Mouse (Mus musculus) MEL (cell line): ENCODE data around the gene Fgd2. TPM values are rescaled to one million over a fixed set of nuclear protein-coding genes. Genes with fewer than 3 reads are reported as not detected.

Experiments used
- DNase-seq: peaks from one replicate; pipeline ENCODE4 v3.0.0; 2011; ENCODE audit warnings: low read depth, low spot score
- H3K27ac ChIP-seq: 2 replicates; pipeline ENCODE4 v1.5.1; 2012; ENCODE audit warnings: low read depth, mild to moderate bottlenecking, control low read depth, low read length, moderate library complexity; ENCODE audit not compliant: control insufficient read depth
- H3K27me3 ChIP-seq, 2 experiments: fragments of 150-350 bp in 1 of 2; sonication (generic) in 1 of 2; 2 replicates each; pipeline ENCODE4 v1.6.1; 2012; ENCODE audit warnings: low read length in 2 of 2, mild to moderate bottlenecking in 2 of 2, improper control_type of control experiment in 1 of 2, moderate library complexity in 1 of 2; ENCODE audit not compliant: insufficient read depth in 2 of 2, control insufficient read depth in 1 of 2
- H3K36me3 ChIP-seq, 2 experiments: 2 replicates each; pipeline ENCODE4 v1.6.1; 2012 to 2014; ENCODE audit warnings: low read length in 2 of 2, improper control_type of control experiment in 1 of 2, inconsistent platforms in 1 of 2, mild to moderate bottlenecking in 1 of 2; ENCODE audit not compliant: insufficient read depth in 2 of 2, control insufficient read depth in 1 of 2
- H3K4me1 ChIP-seq, 2 experiments: fragments of 150-350 bp in 1 of 2; sonication (generic) in 1 of 2; 2 replicates each; pipeline ENCODE4 v1.6.1; 2012; ENCODE audit warnings: low read length in 2 of 2, improper control_type of control experiment in 1 of 2, mild to moderate bottlenecking in 1 of 2; ENCODE audit not compliant: insufficient read depth in 2 of 2, control insufficient read depth in 1 of 2
- H3K4me3 ChIP-seq, 2 experiments: fragments of 150-350 bp in 1 of 2; sonication (generic) in 1 of 2; 2 replicates each; pipeline ENCODE4 v1.5.1; 2012; ENCODE audit warnings: low read depth in 2 of 2, low read length in 2 of 2, mild to moderate bottlenecking in 2 of 2, moderate library complexity in 2 of 2, control low read depth in 1 of 2, improper control_type of control experiment in 1 of 2; ENCODE audit not compliant: control insufficient read depth in 1 of 2, insufficient read depth in 1 of 2
- H3K79me2 ChIP-seq: 2 replicates; pipeline ENCODE4 v1.6.1; 2012; ENCODE audit warnings: mild to moderate bottlenecking, low read length, moderate library complexity; ENCODE audit not compliant: control insufficient read depth, poor library complexity, insufficient read depth
- H3K9ac ChIP-seq: 2 replicates; pipeline ENCODE4 v1.6.1; 2012; ENCODE audit warnings: low read depth, mild to moderate bottlenecking, control low read depth, low read length, moderate library complexity; ENCODE audit not compliant: control insufficient read depth, poor library complexity, severe bottlenecking
- H3K9me3 ChIP-seq: fragments of 150-350 bp; sonication (generic); replicated peaks from 2 replicates; pipeline ENCODE4 v1.6.1; 2012; ENCODE audit warnings: mild to moderate bottlenecking, low read length, improper control_type of control experiment, moderate library complexity; ENCODE audit not compliant: insufficient read depth
- CHD2 ChIP-seq: IDR thresholded peaks from 2 replicates; pipeline ENCODE4 v1.6.1; 2011; ENCODE audit warnings: low read length, improper control_type of control experiment
- CTCF ChIP-seq, 3 experiments: IDR thresholded peaks in 2 of 3; conservative IDR thresholded peaks in 1 of 3; 2 replicates each; pipeline ENCODE4 v1.5.1; 2011 to 2012; ENCODE audit warnings: low read length in 3 of 3, low read depth in 2 of 3, mild to moderate bottlenecking in 2 of 3, improper control_type of control experiment in 1 of 3, inconsistent platforms in 1 of 3, mixed read lengths in 1 of 3, moderate library complexity in 1 of 3; ENCODE audit not compliant: control insufficient read depth in 1 of 3, insufficient read depth in 1 of 3, poor library complexity in 1 of 3, severe bottlenecking in 1 of 3
- E2F4 ChIP-seq: IDR thresholded peaks from 2 replicates; pipeline ENCODE4 v1.6.1; 2011; ENCODE audit warnings: low read depth, low read length, improper control_type of control experiment, borderline replicate concordance
- ELF1 ChIP-seq: IDR thresholded peaks from 2 replicates; pipeline ENCODE4 v1.6.1; 2014; ENCODE audit warnings: low read depth, mild to moderate bottlenecking, inconsistent platforms, low read length, improper control_type of control experiment, moderate library complexity
- EP300 ChIP-seq, 2 experiments: IDR thresholded peaks; 2 replicates each; pipeline ENCODE4 v1.6.1; 2011; ENCODE audit warnings: improper control_type of control experiment in 2 of 2, low read length in 2 of 2, low read depth in 1 of 2, mild to moderate bottlenecking in 1 of 2
- ETS1 ChIP-seq: IDR thresholded peaks from 2 replicates; pipeline ENCODE4 v1.6.1; 2012; ENCODE audit warnings: low read depth, mild to moderate bottlenecking, inconsistent platforms, low read length, improper control_type of control experiment, moderate library complexity
- GABPA ChIP-seq: IDR thresholded peaks from 2 replicates; pipeline ENCODE4 v1.6.1; 2012; ENCODE audit warnings: low read depth, mild to moderate bottlenecking, inconsistent platforms, low read length, improper control_type of control experiment, moderate library complexity
- JUND ChIP-seq: IDR thresholded peaks from 2 replicates; pipeline ENCODE4 v1.6.1; 2011; ENCODE audit warnings: low read depth, mild to moderate bottlenecking, improper control_type of control experiment, low read length
- MAZ ChIP-seq: IDR thresholded peaks from 2 replicates; pipeline ENCODE4 v1.6.1; 2012; ENCODE audit warnings: low read depth, mild to moderate bottlenecking, inconsistent platforms, low read length, improper control_type of control experiment
- MEF2A ChIP-seq: IDR thresholded peaks from 2 replicates; pipeline ENCODE4 v1.6.1; 2014; ENCODE audit warnings: low read depth, mild to moderate bottlenecking, inconsistent platforms, low read length, improper control_type of control experiment; ENCODE audit not compliant: poor library complexity, insufficient replicate concordance, severe bottlenecking; ENCODE audit errors: extremely low read depth
- MYC ChIP-seq: IDR thresholded peaks from 2 replicates; pipeline ENCODE4 v1.6.1; 2011; ENCODE audit warnings: low read depth, mild to moderate bottlenecking, low read length, improper control_type of control experiment, moderate library complexity
- POLR2AphosphoS5 ChIP-seq: IDR thresholded peaks from 2 replicates; pipeline ENCODE4 v1.6.1; 2012; ENCODE audit warnings: low read depth, borderline replicate concordance, mild to moderate bottlenecking, inconsistent platforms, low read length, moderate library complexity, mixed read lengths
- RAD21 ChIP-seq: IDR thresholded peaks from 2 replicates; pipeline ENCODE4 v1.6.1; 2011; ENCODE audit warnings: mild to moderate bottlenecking, low read depth, low read length, improper control_type of control experiment
- RCOR1 ChIP-seq: IDR thresholded peaks from 2 replicates; pipeline ENCODE4 v1.6.1; 2012; ENCODE audit warnings: low read depth, mild to moderate bottlenecking, inconsistent platforms, low read length, improper control_type of control experiment
- SIN3A ChIP-seq: IDR thresholded peaks from 2 replicates; pipeline ENCODE4 v1.6.1; 2012; ENCODE audit warnings: low read length, improper control_type of control experiment, inconsistent platforms
- SMC3 ChIP-seq: IDR thresholded peaks from 2 replicates; pipeline ENCODE4 v1.6.1; 2011; ENCODE audit warnings: low read depth, low read length, improper control_type of control experiment
- TBP ChIP-seq: IDR thresholded peaks from 2 replicates; pipeline ENCODE4 v1.8.0; 2011; ENCODE audit warnings: low read depth, low read length, improper control_type of control experiment
- TCF12 ChIP-seq: IDR thresholded peaks from 2 replicates; pipeline ENCODE4 v1.6.1; 2014; ENCODE audit warnings: low read depth, mild to moderate bottlenecking, inconsistent platforms, low read length, improper control_type of control experiment, moderate library complexity
- UBTF ChIP-seq: IDR thresholded peaks from 2 replicates; pipeline ENCODE4 v1.6.1; 2012; ENCODE audit warnings: low read depth, mild to moderate bottlenecking, inconsistent platforms, low read length, improper control_type of control experiment, moderate library complexity, borderline replicate concordance; ENCODE audit not compliant: insufficient read depth
- ZC3H11A ChIP-seq: IDR thresholded peaks from 2 replicates; pipeline ENCODE4 v1.6.1; 2012; ENCODE audit warnings: low read depth, mild to moderate bottlenecking, inconsistent platforms, low read length, improper control_type of control experiment
- polyA plus RNA-seq, 2 experiments: library from polyadenylated mRNA; stranded (reverse) in 1 of 2; unstranded in 1 of 2; fragments of >175 nt in 1 of 2; fragments of >200 nt in 1 of 2; gene quantifications; 2 replicates each; pipeline versions ENCODE4 v1.2.1 to v1.2.4; 2012; ENCODE audit warnings: low replicate concordance in 2 of 2, low read depth in 1 of 2; ENCODE audit not compliant: insufficient read length in 2 of 2, insufficient read depth in 1 of 2, missing spikeins in 1 of 2
- total RNA-seq: library from RNA; depleted of rRNA; stranded (reverse); fragments of 300-350 nt; gene quantifications from 2 replicates; pipeline ENCODE4 v1.2.3, GENCODE M21; 2012

Gene Fgd2
- total and polyA plus RNA-seq, 3 experiments, result 0.23 to 0.39 TPM; not detected in 1

GRCm38 (mm10) chr17:29409800-29410343, 49.2 kb downstream of the Fgd2 start:
- Histone ChIP-seq H3K9ac (no peak overlapping the region), H3K27ac (no peak overlapping the region), H3K4me1 (peaks cover 2 to 11% of the 10 kb centered on the region in 2 experiments), H3K27me3 (no peaks in the 10 kb centered on the region; a peak in 1 of 4 replicates), H3K9me3 (no peaks in the 10 kb centered on the region), H3K79me2 (no peaks in the 10 kb centered on the region), H3K36me3 (peaks cover 0 to 3% of the 10 kb centered on the region in 2 experiments; a peak in 2 of 4 replicates), H3K4me3 (no peak overlapping the region)
- TF ChIP-seq RAD21 (no peak), E2F4 (no peak), GABPA (no peak), POLR2AphosphoS5 (no peak), MAZ (no peak)
- DNase-seq, result no peak

- Histone ChIP-seq H3K9me3 (no peaks in the 10 kb centered on the region), H3K4me3 (no peak overlapping the region), H3K4me1 (peaks cover 2 to 11% of the 10 kb centered on the region in 2 experiments), H3K27me3 (no peaks in the 10 kb centered on the region; a peak in 1 of 4 replicates), H3K36me3 (peaks cover 0 to 3% of the 10 kb centered on the region in 2 experiments; a peak in 2 of 4 replicates), H3K27ac (no peak overlapping the region), H3K9ac (no peak overlapping the region), H3K79me2 (no peaks in the 10 kb centered on the region)
- no peak for DNase-seq
- no peak for TF ChIP-seq MYC
- no peak for TF ChIP-seq JUND
- no peak for TF ChIP-seq UBTF
- no peak for TF ChIP-seq SMC3
- no peak for TF ChIP-seq CTCF (IDR thresholded peaks at IDR 0.05 in 2 of 3, conservative IDR thresholded peaks at IDR 0.05 in 1 of 3; ENCODE audit: control insufficient read depth in 1 of 3, insufficient read depth in 1 of 3, low read depth in 2 of 3, low read length in 3 of 3, poor library complexity in 1 of 3, severe bottlenecking in 1 of 3)
- TF ChIP-seq ZC3H11A, result no peak
- no peak for TF ChIP-seq TCF12
- no peak for TF ChIP-seq RCOR1
- no peak for TF ChIP-seq SIN3A
- no peak for TF ChIP-seq MEF2A
- TF ChIP-seq CHD2, result no peak
- TF ChIP-seq EP300 (IDR thresholded peaks at IDR 0.05; ENCODE audit: low read depth in 1 of 2, low read length in 2 of 2), result no peak
- TF ChIP-seq TBP, result no peak
- TF ChIP-seq ELF1, result no peak
- no peak for TF ChIP-seq POLR2AphosphoS5
- TF ChIP-seq ETS1, result no peak
- no peak for TF ChIP-seq GABPA
Measured at GRCm38 (mm10) chr17:29411821-29412425, 51.2 kb downstream of the Fgd2 start.
